Mouse (Mus musculus) forebrain, embryonic 15.5 days (tissue): Measurements from ENCODE around the gene Ifi47. TPM values are rescaled to one million over a fixed set of nuclear protein-coding genes. Genes with fewer than 3 reads are reported as not detected.

ENCODE experiments used
- ATAC-seq: fragments of 200-750 bp; cut with Nextera tagmentation; replicated peaks from 2 replicates; pipeline ENCODE4 v1.8.0; 2017; ENCODE audit warnings: mild to moderate bottlenecking, moderate TSS enrichment, moderate library complexity
- H3K27ac ChIP-seq: fragments of 300-500 bp; sonication (generic); replicated peaks from 2 replicates; pipeline ENCODE4 v1.5.1; 2015; ENCODE audit warnings: mild to moderate bottlenecking, inconsistent platforms
- H3K27me3 ChIP-seq: fragments of 300-500 bp; sonication (generic); 2 replicates; pipeline ENCODE4 v1.6.1; 2015; ENCODE audit warnings: inconsistent platforms
- H3K36me3 ChIP-seq: fragments of 300-500 bp; sonication (generic); 2 replicates; pipeline ENCODE4 v1.6.1; 2015; ENCODE audit warnings: mild to moderate bottlenecking, inconsistent platforms
- H3K4me1 ChIP-seq: fragments of 300-500 bp; sonication (generic); 2 replicates; pipeline ENCODE4 v1.6.1; 2015; ENCODE audit warnings: inconsistent platforms
- H3K4me2 ChIP-seq: fragments of 300-500 bp; sonication (generic); replicated peaks from 2 replicates; pipeline ENCODE4 v1.6.1; 2015; ENCODE audit warnings: mild to moderate bottlenecking, inconsistent platforms
- H3K4me3 ChIP-seq: fragments of 300-500 bp; sonication (generic); 2 replicates; pipeline ENCODE4 v1.5.1; 2015; ENCODE audit warnings: mild to moderate bottlenecking, inconsistent platforms
- H3K9ac ChIP-seq: fragments of 300-500 bp; sonication (generic); replicated peaks from 2 replicates; pipeline ENCODE4 v1.6.1; 2015; ENCODE audit warnings: mild to moderate bottlenecking, inconsistent platforms
- H3K9me3 ChIP-seq: fragments of 300-500 bp; sonication (generic); 2 replicates; pipeline ENCODE4 v1.6.1; 2016; ENCODE audit warnings: inconsistent platforms
- WGBS: fragments of 180-500 bp; shearing (Covaris S2); methylation state at CpG from one replicate; pipeline ENCODE4 v1.1.7; 2015; ENCODE audit warnings: mixed read lengths; 5-methylcytosine and 5-hydroxymethylcytosine counted together
- polyA plus RNA-seq: library from polyadenylated mRNA; unstranded; fragments of >200 nt; fragmentation: Nextera tagmentation; extraction: Ambion mirVana; gene quantifications from 2 replicates; pipeline ENCODE4 v1.2.1, GENCODE M21; 2015

Gene Ifi47
- polyA plus RNA-seq, 1 experiment from 2014 or later, result 0.38 TPM

- H3K4me1 ChIP-seq, result no peaks in the 10 kb centered on the region
- H3K9me3 ChIP-seq, result no peaks in the 10 kb centered on the region
- no peak for ATAC-seq
- H3K27me3 ChIP-seq, result no peaks in the 10 kb centered on the region
- 89% methylated on average over 2 of the region's 2 CpGs for WGBS
- no peak overlapping the region for H3K4me2 ChIP-seq
- no peak overlapping the region for H3K9ac ChIP-seq
- H3K27ac ChIP-seq, result no peak overlapping the region
- H3K36me3 ChIP-seq, result no peaks in the 10 kb centered on the region
- H3K4me3 ChIP-seq, result no peak overlapping the region
Measured at GRCm38 (mm10) chr11:49092786-49093185, 16.4 kb downstream of the Ifi47 start.

- Histone ChIP-seq H3K4me1 (no peaks in the 10 kb centered on the region), H3K9ac (no peak overlapping the region), H3K36me3 (no peaks in the 10 kb centered on the region), H3K9me3 (no peaks in the 10 kb centered on the region), H3K27ac (no peak overlapping the region), H3K4me2 (no peak overlapping the region), H3K4me3 (no peak overlapping the region), H3K27me3 (no peaks in the 10 kb centered on the region)
- 94% methylated on average over 6 of the region's 6 CpGs for WGBS
- no peak for ATAC-seq
Measured at GRCm38 (mm10) chr11:49093861-49094660, 17.7 kb downstream of the Ifi47 start.

- Histone ChIP-seq H3K4me1 (no peaks in the 10 kb centered on the region), H3K27me3 (no peaks in the 10 kb centered on the region), H3K4me2 (no peak overlapping the region), H3K4me3 (no peak overlapping the region), H3K27ac (no peak overlapping the region), H3K36me3 (no peaks in the 10 kb centered on the region), H3K9me3 (no peaks in the 10 kb centered on the region), H3K9ac (no peak overlapping the region)
- ATAC-seq, result no peak
- 60% methylated on average over 4 of the region's 4 CpGs for WGBS
Measured at GRCm38 (mm10) chr11:49095367-49095766, 19.0 kb downstream of the Ifi47 start.

- no peak overlapping the region for H3K4me3 ChIP-seq
- H3K9ac ChIP-seq, result no peak overlapping the region
- H3K27me3 ChIP-seq, result no peaks in the 10 kb centered on the region
- H3K9me3 ChIP-seq, result no peaks in the 10 kb centered on the region
- H3K4me1 ChIP-seq, result no peaks in the 10 kb centered on the region
- 78% methylated on average over 3 of the region's 3 CpGs for WGBS
- no peak overlapping the region for H3K4me2 ChIP-seq
- ATAC-seq, result no peak
- H3K27ac ChIP-seq, result no peak overlapping the region
- H3K36me3 ChIP-seq, result no peaks in the 10 kb centered on the region
Measured at GRCm38 (mm10) chr11:49100409-49100808, 24.0 kb downstream of the Ifi47 start.

GRCm38 (mm10) chr11:49101500-49101899 is 25.1 kb downstream of the Ifi47 start:
- 68% methylated on average over 5 of the region's 5 CpGs for WGBS
- Histone ChIP-seq H3K4me1 (no peaks in the 10 kb centered on the region), H3K9me3 (no peaks in the 10 kb centered on the region), H3K4me2 (no peak overlapping the region), H3K27me3 (no peaks in the 10 kb centered on the region), H3K36me3 (no peaks in the 10 kb centered on the region), H3K4me3 (no peak overlapping the region), H3K27ac (no peak overlapping the region), H3K9ac (no peak overlapping the region)
- ATAC-seq, result no peak

- Histone ChIP-seq H3K27me3 (no peaks in the 10 kb centered on the region), H3K27ac (no peak overlapping the region), H3K4me3 (no peak overlapping the region), H3K9me3 (no peaks in the 10 kb centered on the region), H3K4me1 (no peaks in the 10 kb centered on the region), H3K36me3 (no peaks in the 10 kb centered on the region), H3K9ac (no peak overlapping the region), H3K4me2 (no peak overlapping the region)
- WGBS, result 15% methylated on average over 8 of the region's 8 CpGs
- ATAC-seq, result peak; percentile 82
Measured at GRCm38 (mm10) chr11:49103047-49103693, 26.8 kb downstream of the Ifi47 start.

- no peaks in the 10 kb centered on the region for H3K4me1 ChIP-seq
- no peak overlapping the region for H3K4me2 ChIP-seq
- WGBS, result 73% methylated on average over 1 of the region's 1 CpGs
- H3K4me3 ChIP-seq, result no peak overlapping the region
- no peaks in the 10 kb centered on the region for H3K9me3 ChIP-seq
- H3K36me3 ChIP-seq, result no peaks in the 10 kb centered on the region
- H3K27me3 ChIP-seq, result no peaks in the 10 kb centered on the region
- no peak overlapping the region for H3K27ac ChIP-seq
- ATAC-seq, result no peak
- no peak overlapping the region for H3K9ac ChIP-seq
Measured at GRCm38 (mm10) chr11:49105752-49106151, 29.4 kb downstream of the Ifi47 start.

- Histone ChIP-seq H3K27me3 (no peaks in the 10 kb centered on the region), H3K4me3 (no peak overlapping the region), H3K36me3 (no peaks in the 10 kb centered on the region), H3K9me3 (no peaks in the 10 kb centered on the region), H3K27ac (no peak overlapping the region), H3K4me2 (no peak overlapping the region), H3K4me1 (no peaks in the 10 kb centered on the region), H3K9ac (no peak overlapping the region)
- 65% methylated on average over 10 of the region's 10 CpGs for WGBS
- no peak for ATAC-seq
Measured at GRCm38 (mm10) chr11:49107650-49108537, 31.5 kb downstream of the Ifi47 start.

GRCm38 (mm10) chr11:49108833-49109232 is 32.4 kb downstream of the Ifi47 start:
- Histone ChIP-seq H3K4me1 (no peaks in the 10 kb centered on the region), H3K27ac (no peak overlapping the region), H3K36me3 (no peaks in the 10 kb centered on the region), H3K4me3 (no peak overlapping the region), H3K27me3 (no peaks in the 10 kb centered on the region), H3K9ac (no peak overlapping the region), H3K9me3 (no peaks in the 10 kb centered on the region), H3K4me2 (no peak overlapping the region)
- ATAC-seq, result no peak
- WGBS, result 39% methylated on average over 1 of the region's 1 CpGs

GRCm38 (mm10) chr11:49111000-49111399 is 34.6 kb downstream of the Ifi47 start:
- no peak overlapping the region for H3K4me3 ChIP-seq
- H3K4me1 ChIP-seq, result no peaks in the 10 kb centered on the region
- no peaks in the 10 kb centered on the region for H3K27me3 ChIP-seq
- H3K4me2 ChIP-seq, result no peak overlapping the region
- H3K36me3 ChIP-seq, result no peaks in the 10 kb centered on the region
- H3K9ac ChIP-seq, result no peak overlapping the region
- H3K9me3 ChIP-seq, result no peaks in the 10 kb centered on the region
- ATAC-seq, result no peak
- H3K27ac ChIP-seq, result no peak overlapping the region
- 80% methylated on average over 1 of the region's 1 CpGs for WGBS

- no peaks in the 10 kb centered on the region for H3K9me3 ChIP-seq
- no peak overlapping the region for H3K9ac ChIP-seq
- H3K27ac ChIP-seq, result no peak overlapping the region
- no peaks in the 10 kb centered on the region for H3K27me3 ChIP-seq
- no peaks in the 10 kb centered on the region for H3K36me3 ChIP-seq
- no peak overlapping the region for H3K4me2 ChIP-seq
- no peak for ATAC-seq
- H3K4me3 ChIP-seq, result no peak overlapping the region
- WGBS, result 91% methylated on average over 6 of the region's 6 CpGs
- H3K4me1 ChIP-seq, result no peaks in the 10 kb centered on the region
Measured at GRCm38 (mm10) chr11:49112624-49113219, 36.3 kb downstream of the Ifi47 start.

- Histone ChIP-seq H3K36me3 (no peaks in the 10 kb centered on the region), H3K4me1 (no peaks in the 10 kb centered on the region), H3K4me3 (no peak overlapping the region), H3K9me3 (no peaks in the 10 kb centered on the region), H3K4me2 (no peak overlapping the region), H3K9ac (no peak overlapping the region), H3K27me3 (no peaks in the 10 kb centered on the region), H3K27ac (no peak overlapping the region)
- ATAC-seq, result no peak
- 88% methylated on average over 2 of the region's 2 CpGs for WGBS
Measured at GRCm38 (mm10) chr11:49114158-49114557, 37.8 kb downstream of the Ifi47 start.
